Mouse (Mus musculus): ENCODE results near the gene Ttc30a2.

DNA sequence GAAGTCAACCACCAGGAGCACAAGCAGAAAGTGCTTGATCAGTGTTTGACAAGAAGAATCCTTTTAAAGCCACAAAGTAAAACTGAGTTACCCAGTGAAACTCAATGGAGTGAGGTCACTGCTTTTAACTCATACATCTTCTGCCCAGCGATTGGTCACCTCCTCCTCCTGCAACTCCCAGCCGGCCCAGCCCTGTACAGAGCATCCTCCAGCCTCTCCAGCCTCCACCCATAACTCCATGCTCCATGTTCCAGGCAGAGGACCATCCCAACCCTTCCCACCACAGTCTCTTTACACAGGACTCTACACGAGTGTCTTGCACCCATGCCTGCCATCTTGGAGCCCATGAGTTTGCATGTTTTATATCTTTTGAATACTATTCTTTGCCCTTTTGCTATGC, 36.7 kb upstream of the Ttc30a2 start:
- TF ChIP-seq CTCF (IDR thresholded peaks at IDR 0.05) = no peak
- TF ChIP-seq POLR2A (IDR thresholded peaks at IDR 0.05; ENCODE audit: insufficient read depth, low read depth, low read length) = no peak
